Mouse (Mus musculus) common myeloid progenitor, adult 5-6 weeks (primary cell): ENCODE data around the gene Myd88. TPM values are rescaled to one million over a fixed set of nuclear protein-coding genes. Genes with fewer than 3 reads are reported as not detected.

Source experiments
- ATAC-seq: replicated peaks from 2 replicates; pipeline ENCODE4 v1.8.0; 2016; ENCODE audit warnings: low read depth, mild to moderate bottlenecking, moderate TSS enrichment, inconsistent platforms; ENCODE audit not compliant: poor library complexity, severe bottlenecking
- total RNA-seq: library from RNA; stranded (forward); fragments of 200-1000, 187-1606 nt; gene quantifications from 2 replicates; pipeline ENCODE4 v1.2.3, GENCODE M21; 2017

Myd88 gene
- total RNA-seq, 1 experiment from 2014 or later = 18.7 TPM

GRCm38 (mm10) chr9:119313096-119313495, 28.1 kb downstream of the Myd88 start:
- no peak for ATAC-seq

- ATAC-seq = no peak
Measured at GRCm38 (mm10) chr9:119309067-119309466, 32.1 kb downstream of the Myd88 start.

- no peak for ATAC-seq
Measured at GRCm38 (mm10) chr9:119305863-119306262, 35.3 kb downstream of the Myd88 start.

GRCm38 (mm10) chr9:119298563-119298962, 42.6 kb downstream of the Myd88 start:
- no peak for ATAC-seq

- no peak for ATAC-seq
Measured at GRCm38 (mm10) chr9:119297696-119298095, 43.5 kb downstream of the Myd88 start.

GRCm38 (mm10) chr9:119290791-119291190, 50.4 kb downstream of the Myd88 start:
- no peak for ATAC-seq

Other genes starting within 250 kb of the Myd88 start
- gene Plcd1, start 247.9 kb downstream of the Myd88 start, total RNA-seq = not detected in 2 replicates
- not detected in 2 replicates for gene Dlec1, start 238.9 kb downstream of the Myd88 start, total RNA-seq
- gene Acaa1b, start 184.3 kb downstream of the Myd88 start, total RNA-seq = not detected in 2 replicates
- gene Gm47289, start 182.2 kb downstream of the Myd88 start, total RNA-seq = not detected in 2 replicates
- gene Slc22a13, start 132.3 kb downstream of the Myd88 start, total RNA-seq = not detected in 2 replicates
- 35.4 and 35.5 TPM in 2 replicates for gene Oxsr1, start 19.0 kb downstream of the Myd88 start, total RNA-seq
- gene Acaa1a, start 1.7 kb downstream of the Myd88 start, total RNA-seq = 20.1 and 23.1 TPM in 2 replicates
- gene Xylb, start 16.0 kb upstream of the Myd88 start, total RNA-seq = 5.3 TPM in 2 replicates
- gene Slc22a14, start 24.1 kb upstream of the Myd88 start, total RNA-seq = not detected in 2 replicates
- 1.3 and 1.6 TPM in 2 replicates for gene Acvr2b, start 60.7 kb upstream of the Myd88 start, total RNA-seq
- gene Exog, start 103.5 kb upstream of the Myd88 start, total RNA-seq = 5.7 and 6.9 TPM in 2 replicates
- gene Scn5a, start 237.6 kb upstream of the Myd88 start, total RNA-seq = not detected in 2 replicates